Mouse (Mus musculus) embryonic facial prominence, embryonic 10.5 days (tissue): ENCODE measurements around the gene Gper1. TPM values are rescaled to one million over a fixed set of nuclear protein-coding genes. Genes with fewer than 3 reads are reported as not detected.
A peak's percentile ranks its signal among the peaks of the same experiment; 100 is the strongest.

Experiments used
- DNase-seq: peaks from one replicate; pipeline ENCODE4 v3.0.0-alpha.2; 2017; ENCODE audit warnings: low spot score
- H3K27ac ChIP-seq: fragments of 300-500 bp; sonication (generic); replicated peaks from 2 replicates; pipeline ENCODE4 v1.5.1; 2016; ENCODE audit warnings: mild to moderate bottlenecking
- H3K27me3 ChIP-seq: fragments of 300-500 bp; sonication (generic); replicated peaks from 2 replicates; pipeline ENCODE4 v1.6.1; 2016; ENCODE audit warnings: low read depth, mild to moderate bottlenecking; ENCODE audit not compliant: poor library complexity, severe bottlenecking
- H3K36me3 ChIP-seq: fragments of 300-500 bp; sonication (generic); replicated peaks from 2 replicates; pipeline ENCODE4 v1.6.1; 2016; ENCODE audit warnings: mild to moderate bottlenecking, moderate library complexity
- H3K4me1 ChIP-seq: fragments of 300-500 bp; sonication (generic); 2 replicates; pipeline ENCODE4 v1.6.1; 2016
- H3K4me3 ChIP-seq: fragments of 300-500 bp; sonication (generic); 2 replicates; pipeline ENCODE4 v1.5.1; 2016; ENCODE audit warnings: mild to moderate bottlenecking, moderate library complexity
- H3K9me3 ChIP-seq: fragments of 300-500 bp; sonication (generic); 2 replicates; pipeline ENCODE4 v1.6.1; 2016; ENCODE audit warnings: mild to moderate bottlenecking
- WGBS: fragments of 180-500 bp; shearing (Covaris S2); methylation state at CpG from one replicate; pipeline ENCODE4 v1.1.7; 2016; 5-methylcytosine and 5-hydroxymethylcytosine counted together
- polyA plus RNA-seq: library from polyadenylated mRNA; unstranded; fragments of >200 nt; fragmentation: Nextera tagmentation; extraction: Ambion mirVana; gene quantifications from 2 replicates; pipeline ENCODE4 v1.2.1, GENCODE M21; 2016

The Gper1 gene
- polyA plus RNA-seq, 1 experiment from 2014 or later = 0.46 TPM

DNA sequence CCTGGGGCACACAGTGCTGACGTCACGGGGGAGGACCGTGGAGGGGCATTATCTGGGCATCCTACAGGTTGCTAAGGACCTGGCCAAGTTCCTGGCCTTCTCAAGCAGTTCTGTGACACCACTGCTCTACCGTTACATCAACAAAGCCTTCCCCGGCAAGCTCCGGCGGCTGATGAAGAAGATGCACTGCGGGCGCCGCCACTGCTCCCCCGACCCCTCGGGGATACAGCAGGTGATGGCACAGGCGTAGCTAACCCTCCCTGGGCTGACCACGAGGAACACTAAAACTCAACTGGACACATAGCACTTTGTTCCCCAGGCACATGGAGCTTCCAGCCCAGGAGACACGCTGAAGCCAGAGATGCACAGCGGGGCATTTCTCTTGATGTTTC is 29.8 kb upstream of the Gper1 start:
- Histone ChIP-seq H3K9me3 (no peaks in the 10 kb centered on the region), H3K4me1 (peaks cover 40% of the 10 kb centered on the region)
- WGBS = 94% methylated on average over 16 of the region's 16 CpGs

DNA sequence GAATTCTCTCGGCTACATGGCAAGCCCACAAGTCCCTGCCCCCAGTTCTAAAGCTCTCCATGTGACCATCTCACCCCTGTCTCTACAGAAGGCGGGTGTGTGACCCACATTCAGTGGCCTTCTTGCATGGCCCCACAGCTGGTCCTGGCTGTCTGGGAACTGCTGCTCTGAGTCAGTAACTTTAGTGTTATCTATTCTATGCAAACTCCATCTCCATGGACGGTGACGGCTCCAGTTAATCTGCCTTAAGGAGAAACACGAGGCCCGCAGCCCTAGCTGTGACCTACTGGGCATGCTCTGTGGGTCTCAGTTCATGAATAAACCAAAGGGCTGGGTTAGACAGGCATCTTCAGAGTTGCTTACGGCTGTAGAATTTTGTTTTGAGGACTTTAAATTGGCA is 28.6 kb upstream of the Gper1 start:
- H3K9me3 ChIP-seq = no peaks in the 10 kb centered on the region
- 0 out of 2 replicates have a peak, but pooled peaks cover 4% of the 10 kb centered on the region for H3K36me3 ChIP-seq
- peaks cover 28% of the 10 kb centered on the region for H3K4me1 ChIP-seq
- WGBS = 69% methylated on average over 7 of the region's 7 CpGs
- no peak for DNase-seq
- no peaks in the 10 kb centered on the region for H3K27me3 ChIP-seq
- no peak overlapping the region for H3K4me3 ChIP-seq
- H3K27ac ChIP-seq = no peak overlapping the region; the same call in 1 of the 2 replicates

More for the DNA sequence above, 29.8 kb upstream of the Gper1 start:
- Histone ChIP-seq H3K27ac (no peak overlapping the region), H3K36me3 (0 out of 2 replicates have a peak, but pooled peaks cover 4% of the 10 kb centered on the region), H3K4me3 (no peak overlapping the region), H3K27me3 (no peaks in the 10 kb centered on the region)
- DNase-seq = no peak

- H3K27me3 ChIP-seq = no peaks in the 10 kb centered on the region
- DNase-seq = no peak
- no peak overlapping the region for H3K4me3 ChIP-seq
- H3K27ac ChIP-seq = no peak overlapping the region
- H3K36me3 ChIP-seq = 0 out of 2 replicates have a peak, but pooled peaks cover 4% of the 10 kb centered on the region
- 93% methylated on average over 4 of the region's 4 CpGs for WGBS
- H3K4me1 ChIP-seq = peaks cover 19% of the 10 kb centered on the region
- H3K9me3 ChIP-seq = no peaks in the 10 kb centered on the region
Observed at GRCm38 (mm10) chr5:139395528-139395927, 27.4 kb upstream of the Gper1 start.

GRCm38 (mm10) chr5:139397359-139397916 is 25.5 kb upstream of the Gper1 start:
- Histone ChIP-seq H3K9me3 (no peaks in the 10 kb centered on the region), H3K4me1 (peaks cover 11% of the 10 kb centered on the region), H3K4me3 (no peak overlapping the region), H3K27me3 (no peaks in the 10 kb centered on the region), H3K27ac (no peak overlapping the region), H3K36me3 (0 out of 2 replicates have a peak, but pooled peaks cover 4% of the 10 kb centered on the region)
- 93% methylated on average over 4 of the region's 4 CpGs for whole genome bisulfite sequencing
- DNase-seq = no peak

DNA sequence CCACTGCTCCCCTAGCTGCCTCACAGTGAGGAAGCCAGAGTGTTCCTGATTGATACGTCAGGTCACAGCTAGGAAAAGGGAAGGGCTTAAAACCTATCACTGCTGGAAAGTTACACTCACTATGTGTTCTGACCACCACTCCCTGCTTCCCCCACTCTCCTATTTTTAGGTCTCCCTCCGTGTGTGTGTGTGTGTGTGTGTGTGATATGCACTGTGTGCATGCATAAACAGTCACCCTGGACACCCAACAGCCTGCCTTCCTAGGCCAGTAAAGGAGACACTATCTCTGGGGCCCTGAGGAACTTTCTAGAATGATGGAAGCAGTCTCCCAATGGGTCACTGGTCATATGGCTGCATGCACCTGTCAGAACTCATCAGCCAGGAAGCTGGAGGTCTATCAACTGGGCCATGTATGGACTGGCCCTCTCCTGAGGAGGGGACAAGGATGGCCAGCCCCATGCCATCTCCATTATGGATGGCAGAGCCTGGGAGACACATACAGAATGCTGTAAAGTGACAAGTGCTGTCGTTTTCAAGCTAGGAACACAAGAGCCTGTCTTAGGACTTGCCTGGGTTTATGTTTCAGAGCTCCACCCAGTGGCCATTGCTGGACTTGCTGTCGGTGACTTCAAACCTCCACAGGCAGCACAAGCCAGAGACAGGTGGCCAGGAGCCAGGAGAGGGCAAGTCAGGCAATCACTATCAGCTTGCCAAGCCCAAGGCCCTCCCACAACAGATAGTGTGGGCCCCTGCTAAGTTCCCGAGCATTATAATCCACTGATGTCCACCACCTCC is 24.8 kb upstream of the Gper1 start:
- WGBS = 44% methylated on average over 5 of the region's 5 CpGs
- peaks cover 11% of the 10 kb centered on the region for H3K4me1 ChIP-seq
- H3K9me3 ChIP-seq = no peaks in the 10 kb centered on the region
- no peaks in the 10 kb centered on the region for H3K27me3 ChIP-seq
- DNase-seq = peak; percentile 85
- H3K27ac ChIP-seq = no peak overlapping the region
- H3K36me3 ChIP-seq = 0 out of 2 replicates have a peak, but pooled peaks cover 3% of the 10 kb centered on the region
- H3K4me3 ChIP-seq = no peak overlapping the region

- no peak for DNase-seq
- 82% methylated on average over 5 of the region's 5 CpGs for WGBS
Observed at GRCm38 (mm10) chr5:139398786-139399185, 24.2 kb upstream of the Gper1 start.

DNA sequence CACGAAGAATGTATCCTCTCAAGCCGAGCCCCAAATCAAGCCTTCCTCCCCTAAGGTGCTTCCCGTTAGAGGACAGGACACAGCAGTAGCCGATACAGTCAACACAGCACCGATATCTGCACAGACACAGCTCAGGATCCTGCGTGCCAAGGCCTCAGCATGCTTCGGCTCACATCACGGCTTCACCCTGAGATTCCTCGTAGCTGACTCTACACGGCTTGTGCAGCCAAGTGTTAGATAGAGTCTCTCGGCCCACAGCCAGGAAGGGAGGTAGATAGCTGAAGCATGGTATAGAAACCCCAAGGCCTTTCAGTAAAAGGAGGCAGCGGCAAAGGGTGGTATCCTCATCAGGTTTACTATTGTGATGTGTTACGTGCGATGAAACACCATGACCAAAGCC is 23.0 kb upstream of the Gper1 start:
- peaks cover 17% of the 10 kb centered on the region for H3K4me1 ChIP-seq
- 91% methylated on average over 14 of the region's 14 CpGs for WGBS
- no peaks in the 10 kb centered on the region for H3K27me3 ChIP-seq
- 0 out of 2 replicates have a peak, but pooled peaks cover 3% of the 10 kb centered on the region for H3K36me3 ChIP-seq
- no peak for DNase-seq
- H3K4me3 ChIP-seq = no peak overlapping the region
- H3K9me3 ChIP-seq = no peaks in the 10 kb centered on the region
- H3K27ac ChIP-seq = no peak overlapping the region

More at GRCm38 (mm10) chr5:139398786-139399185, 24.2 kb upstream of the Gper1 start:
- H3K27me3 ChIP-seq = no peaks in the 10 kb centered on the region
- H3K4me3 ChIP-seq = no peak overlapping the region
- H3K36me3 ChIP-seq = 0 out of 2 replicates have a peak, but pooled peaks cover 3% of the 10 kb centered on the region
- peaks cover 13% of the 10 kb centered on the region for H3K4me1 ChIP-seq
- no peaks in the 10 kb centered on the region for H3K9me3 ChIP-seq
- no peak overlapping the region for H3K27ac ChIP-seq

DNA sequence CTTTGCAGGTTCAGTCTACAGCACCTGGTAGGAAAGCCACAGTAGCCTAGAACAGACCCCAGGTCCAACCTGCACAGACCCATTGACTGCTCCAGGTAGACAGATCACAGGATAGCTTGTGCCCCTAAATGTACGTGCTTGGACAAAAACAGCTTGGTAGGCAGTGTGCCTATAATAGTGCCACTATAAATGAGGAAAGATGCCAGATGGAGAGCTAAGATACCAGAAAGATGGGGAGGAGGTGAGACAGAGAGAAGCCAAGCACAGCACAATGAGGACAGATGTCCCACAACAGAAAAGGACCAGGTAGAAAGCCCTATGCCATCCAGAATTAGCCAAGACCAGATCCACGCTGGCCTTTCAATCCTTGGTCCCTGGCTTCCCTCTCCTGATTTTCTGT is 20.8 kb upstream of the Gper1 start:
- H3K4me3 ChIP-seq = no peak overlapping the region
- H3K36me3 ChIP-seq = 0 out of 2 replicates have a peak, but pooled peaks cover 3% of the 10 kb centered on the region
- DNase-seq = no peak
- no peaks in the 10 kb centered on the region for H3K9me3 ChIP-seq
- peaks cover 33% of the 10 kb centered on the region for H3K4me1 ChIP-seq
- no peak overlapping the region for H3K27ac ChIP-seq
- H3K27me3 ChIP-seq = no peaks in the 10 kb centered on the region
- 93% methylated on average over 2 of the region's 2 CpGs for WGBS

DNA sequence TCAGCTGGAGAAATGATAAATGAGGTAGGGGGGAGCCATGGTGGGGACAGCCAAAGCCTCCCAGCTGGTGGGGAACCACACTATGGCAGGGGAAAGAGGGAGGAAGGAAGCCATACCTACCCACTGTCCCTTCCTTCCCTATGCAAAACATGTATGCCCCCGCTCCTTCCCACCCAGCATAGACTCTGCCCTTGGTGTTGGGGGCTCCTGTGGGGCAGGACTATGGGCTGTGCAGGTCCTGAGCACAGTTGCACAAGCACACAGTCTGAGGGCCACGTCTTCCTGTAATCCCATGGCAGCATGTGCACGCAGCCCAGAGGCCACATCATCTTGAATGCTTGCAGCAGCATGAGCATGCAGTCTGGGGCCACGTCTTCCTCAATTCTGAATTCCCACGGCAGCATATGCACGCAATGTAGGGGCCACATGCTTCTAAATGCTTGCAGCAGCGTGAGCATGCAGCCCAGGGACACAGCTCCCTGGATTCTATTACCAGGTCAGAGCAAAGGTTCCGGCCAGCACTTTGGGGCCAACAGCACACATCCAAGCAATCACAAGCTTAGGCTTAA is 19.2 kb upstream of the Gper1 start:
- H3K27me3 ChIP-seq = no peaks in the 10 kb centered on the region
- 0 out of 2 replicates have a peak, but pooled peaks cover 3% of the 10 kb centered on the region for H3K36me3 ChIP-seq
- H3K4me1 ChIP-seq = peaks cover 41% of the 10 kb centered on the region
- DNase-seq = no peak
- WGBS = 79% methylated on average over 8 of the region's 8 CpGs
- H3K9me3 ChIP-seq = no peaks in the 10 kb centered on the region
- H3K27ac ChIP-seq = 0 out of 2 replicates have a peak overlapping the region, but pooled peaks have one; percentile 61
- no peak overlapping the region for H3K4me3 ChIP-seq

DNA sequence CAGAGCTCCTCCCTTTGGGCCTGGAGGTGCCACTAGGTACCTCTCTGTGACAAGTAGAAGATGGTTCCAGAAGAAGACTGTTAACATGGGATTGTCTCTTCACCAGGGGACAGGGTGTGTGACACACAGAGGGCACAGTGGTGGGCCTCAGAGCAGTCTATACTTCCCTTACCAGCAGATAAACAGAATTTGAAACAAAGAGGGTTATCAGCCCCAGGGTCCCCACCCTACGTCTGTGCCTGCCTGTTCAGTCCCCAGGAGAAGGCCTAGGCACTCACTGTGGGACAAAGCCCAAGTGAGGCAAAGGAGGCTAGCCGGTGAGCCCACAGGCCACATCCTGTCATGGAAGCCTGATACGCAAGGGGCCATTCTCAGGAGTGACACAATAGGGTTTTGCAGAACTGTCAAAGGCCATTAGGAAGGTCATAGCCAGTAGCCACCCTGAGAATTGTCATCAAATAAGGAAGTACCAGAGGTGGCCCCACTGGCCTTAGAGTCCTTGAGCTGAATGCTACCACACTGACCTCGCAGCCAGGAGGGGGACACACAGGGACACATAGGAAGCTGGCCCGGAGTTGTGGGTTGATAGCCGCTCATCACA is 18.1 kb upstream of the Gper1 start, which contains the start of gene C130050O18Rik:
C130050O18Rik (plus strand) TSS at position 480 of the 601 bp plus-strand sequence.
- Histone ChIP-seq H3K4me1 (peaks cover 46% of the 10 kb centered on the region), H3K9me3 (no peaks in the 10 kb centered on the region), H3K4me3 (0 out of 2 replicates have a peak within 1 kb of the TSS, but pooled peaks have one; percentile 1), H3K36me3 (0 out of 2 replicates have a peak, but pooled peaks cover 3% of the 10 kb centered on the region), H3K27ac (peak within 1 kb of the TSS; percentile 61), H3K27me3 (no peaks in the 10 kb centered on the region)
- DNase-seq = no peak
- 77% methylated on average over 6 of the region's 6 CpGs for WGBS

GRCm38 (mm10) chr5:139405478-139405877 is 17.5 kb upstream of the Gper1 start:
- Histone ChIP-seq H3K27me3 (no peaks in the 10 kb centered on the region), H3K9me3 (no peaks in the 10 kb centered on the region), H3K4me3 (0 out of 2 replicates have a peak overlapping the region, but pooled peaks have one; percentile 1), H3K36me3 (0 out of 2 replicates have a peak, but pooled peaks cover 3% of the 10 kb centered on the region), H3K4me1 (peaks cover 51% of the 10 kb centered on the region), H3K27ac (peak overlapping the region; percentile 61)
- 74% methylated on average over 7 of the region's 7 CpGs for WGBS
- DNase-seq = no peak

DNA sequence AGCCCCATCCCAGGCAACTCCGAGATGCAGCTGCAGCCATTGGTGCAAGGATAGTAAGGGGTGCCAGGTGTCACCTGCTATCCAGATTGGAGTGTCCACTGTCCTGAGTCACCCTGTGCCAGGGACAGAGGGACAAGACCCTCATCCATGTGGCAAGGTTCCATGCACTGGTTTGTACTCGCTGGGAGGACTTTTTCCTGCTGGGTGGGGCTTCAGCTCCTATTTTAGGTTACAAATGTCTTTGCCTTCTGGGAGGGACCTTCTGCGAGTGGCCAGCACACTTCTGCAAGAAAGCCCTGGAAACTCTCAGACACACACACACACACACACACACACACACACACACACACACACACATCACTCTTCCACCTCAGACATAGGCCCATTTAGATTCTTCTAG is 17.0 kb upstream of the Gper1 start:
- Histone ChIP-seq H3K36me3 (0 out of 2 replicates have a peak, but pooled peaks cover 3% of the 10 kb centered on the region), H3K27ac (peak overlapping the region; percentile 52; the same call in 1 of the 2 replicates), H3K27me3 (no peaks in the 10 kb centered on the region), H3K4me3 (no peak overlapping the region), H3K9me3 (no peaks in the 10 kb centered on the region), H3K4me1 (peaks cover 51% of the 10 kb centered on the region)
- WGBS = 83% methylated on average over 3 of the region's 3 CpGs
- no peak for DNase-seq
